Mouse (Mus musculus) midbrain, embryonic 15.5 days (tissue): ENCODE measurements around the gene Sec14l3. TPM values are rescaled to one million over a fixed set of nuclear protein-coding genes. Genes with fewer than 3 reads are reported as not detected.
"Not testable (repeated sequence)": the region's sequence is repeated elsewhere in the genome, so short reads cannot be mapped to it uniquely, and the experiment has no call there.

Experiments used
- ATAC-seq: fragments of 200-750 bp; cut with Nextera tagmentation; replicated peaks from 2 replicates; pipeline ENCODE4 v1.8.0; 2017; ENCODE audit warnings: moderate TSS enrichment
- H3K27ac ChIP-seq: fragments of 300-500 bp; sonication (generic); 2 replicates; pipeline ENCODE4 v1.5.1; 2015; ENCODE audit warnings: mild to moderate bottlenecking, inconsistent platforms
- H3K27me3 ChIP-seq: fragments of 300-500 bp; sonication (generic); replicated peaks from 2 replicates; pipeline ENCODE4 v1.6.1; 2015; ENCODE audit warnings: inconsistent platforms
- H3K36me3 ChIP-seq: fragments of 300-500 bp; sonication (generic); replicated peaks from 2 replicates; pipeline ENCODE4 v1.6.1; 2015; ENCODE audit warnings: inconsistent platforms
- H3K4me1 ChIP-seq: fragments of 300-500 bp; sonication (generic); 2 replicates; pipeline ENCODE4 v1.6.1; 2015; ENCODE audit warnings: inconsistent platforms
- H3K4me2 ChIP-seq: fragments of 300-500 bp; sonication (generic); 2 replicates; pipeline ENCODE4 v1.6.1; 2015; ENCODE audit warnings: inconsistent platforms, mild to moderate bottlenecking, moderate library complexity
- H3K4me3 ChIP-seq: fragments of 300-500 bp; sonication (generic); 2 replicates; pipeline ENCODE4 v1.5.1; 2015; ENCODE audit warnings: mild to moderate bottlenecking, inconsistent platforms
- H3K9ac ChIP-seq: fragments of 300-500 bp; sonication (generic); 2 replicates; pipeline ENCODE4 v1.6.1; 2015; ENCODE audit warnings: mild to moderate bottlenecking, inconsistent platforms
- H3K9me3 ChIP-seq: fragments of 300-500 bp; sonication (generic); 2 replicates; pipeline ENCODE4 v1.6.1; 2016; ENCODE audit warnings: inconsistent platforms
- WGBS: fragments of 180-500 bp; shearing (Covaris S2); methylation state at CpG from one replicate; pipeline ENCODE4 v1.1.7; 2015; ENCODE audit warnings: mixed read lengths; 5-methylcytosine and 5-hydroxymethylcytosine counted together
- polyA plus RNA-seq: library from polyadenylated mRNA; unstranded; fragments of >200 nt; fragmentation: Nextera tagmentation; extraction: Ambion mirVana; gene quantifications from 2 replicates; pipeline ENCODE4 v1.2.1, GENCODE M21; 2015

Gene Sec14l3
- polyA plus RNA-seq, 1 experiment from 2014 or later: 1.4 TPM

- peaks cover 32% of the 10 kb centered on the region for H3K4me1 ChIP-seq
- H3K27ac ChIP-seq: peak overlapping the region; percentile 89
- peak overlapping the region; percentile 70 for H3K9ac ChIP-seq
- peak; percentile 57 for ATAC-seq
- H3K4me2 ChIP-seq: peak overlapping the region; percentile 84
- H3K4me3 ChIP-seq: peak overlapping the region; percentile 56
- H3K9me3 ChIP-seq: no peaks in the 10 kb centered on the region
- no peaks in the 10 kb centered on the region for H3K27me3 ChIP-seq
- H3K36me3 ChIP-seq: no peaks in the 10 kb centered on the region
- WGBS: 28% methylated on average over 10 of the region's 10 CpGs
These were observed 32.5 kb downstream of the Sec14l3 start for GRCm38 (mm10) chr11:4097091-4097621.

GRCm38 (mm10) chr11:4098120-4098519 lies 33.5 kb downstream of the Sec14l3 start:
- Histone ChIP-seq H3K4me3 (no peak overlapping the region), H3K9ac (no peak overlapping the region), H3K9me3 (no peaks in the 10 kb centered on the region), H3K4me2 (no peak overlapping the region), H3K4me1 (peaks cover 32% of the 10 kb centered on the region), H3K27ac (no peak overlapping the region), H3K36me3 (peaks cover 4% of the 10 kb centered on the region; the same call in 1 of the 2 replicates), H3K27me3 (no peaks in the 10 kb centered on the region)
- WGBS: 70% methylated on average over 8 of the region's 8 CpGs
- no peak for ATAC-seq

GRCm38 (mm10) chr11:4098816-4099215 lies 34.2 kb downstream of the Sec14l3 start:
- no peak overlapping the region for H3K4me3 ChIP-seq
- H3K9me3 ChIP-seq: no peaks in the 10 kb centered on the region
- WGBS: 69% methylated on average over 7 of the region's 7 CpGs
- no peak overlapping the region for H3K4me2 ChIP-seq
- H3K4me1 ChIP-seq: peaks cover 32% of the 10 kb centered on the region
- no peaks in the 10 kb centered on the region for H3K27me3 ChIP-seq
- H3K27ac ChIP-seq: no peak overlapping the region
- H3K9ac ChIP-seq: no peak overlapping the region
- peaks cover 4% of the 10 kb centered on the region; the same call in 1 of the 2 replicates for H3K36me3 ChIP-seq
- no peak for ATAC-seq

- no peak for ATAC-seq
- peaks cover 4% of the 10 kb centered on the region; the same call in 1 of the 2 replicates for H3K36me3 ChIP-seq
- 62% methylated on average over 3 of the region's 3 CpGs for WGBS
- H3K9me3 ChIP-seq: no peaks in the 10 kb centered on the region
- no peak overlapping the region for H3K9ac ChIP-seq
- no peak overlapping the region for H3K27ac ChIP-seq
- peaks cover 29% of the 10 kb centered on the region for H3K4me1 ChIP-seq
- H3K27me3 ChIP-seq: no peaks in the 10 kb centered on the region
- no peak overlapping the region for H3K4me2 ChIP-seq
- no peak overlapping the region for H3K4me3 ChIP-seq
These were observed 34.8 kb downstream of the Sec14l3 start for GRCm38 (mm10) chr11:4099447-4099846.

- no peaks in the 10 kb centered on the region for H3K27me3 ChIP-seq
- peaks cover 4% of the 10 kb centered on the region; the same call in 1 of the 2 replicates for H3K36me3 ChIP-seq
- no peak for ATAC-seq
- H3K9me3 ChIP-seq: no peaks in the 10 kb centered on the region
- H3K9ac ChIP-seq: no peak overlapping the region
- H3K4me3 ChIP-seq: no peak overlapping the region
- 85% methylated on average over 5 of the region's 5 CpGs for WGBS
- no peak overlapping the region for H3K27ac ChIP-seq
- peaks cover 11% of the 10 kb centered on the region for H3K4me1 ChIP-seq
- H3K4me2 ChIP-seq: no peak overlapping the region
These were observed 37.2 kb downstream of the Sec14l3 start for GRCm38 (mm10) chr11:4101851-4102250.

- H3K4me3 ChIP-seq: no peak overlapping the region
- no peaks in the 10 kb centered on the region for H3K27me3 ChIP-seq
- H3K36me3 ChIP-seq: peaks cover 4% of the 10 kb centered on the region; the same call in 1 of the 2 replicates
- ATAC-seq: no peak
- no peak overlapping the region for H3K9ac ChIP-seq
- 87% methylated on average over 14 of the region's 14 CpGs for WGBS
- H3K9me3 ChIP-seq: no peaks in the 10 kb centered on the region
- no peak overlapping the region for H3K27ac ChIP-seq
- no peaks in the 10 kb centered on the region for H3K4me1 ChIP-seq
- no peak overlapping the region for H3K4me2 ChIP-seq
These were observed 38.9 kb downstream of the Sec14l3 start for GRCm38 (mm10) chr11:4103522-4103921.

- Histone ChIP-seq H3K27ac (no peak overlapping the region), H3K27me3 (no peaks in the 10 kb centered on the region), H3K9me3 (no peaks in the 10 kb centered on the region), H3K4me1 (no peaks in the 10 kb centered on the region), H3K36me3 (peaks cover 4% of the 10 kb centered on the region; the same call in 1 of the 2 replicates), H3K4me2 (no peak overlapping the region), H3K9ac (no peak overlapping the region), H3K4me3 (no peak overlapping the region)
- no peak for ATAC-seq
- 85% methylated on average over 5 of the region's 5 CpGs for WGBS
These were observed 40.3 kb downstream of the Sec14l3 start for GRCm38 (mm10) chr11:4104989-4105388.

- H3K27me3 ChIP-seq: no peaks in the 10 kb centered on the region
- H3K9me3 ChIP-seq: no peaks in the 10 kb centered on the region
- H3K36me3 ChIP-seq: peaks cover 4% of the 10 kb centered on the region; the same call in 1 of the 2 replicates
- no peak overlapping the region for H3K4me3 ChIP-seq
- no peaks in the 10 kb centered on the region for H3K4me1 ChIP-seq
- ATAC-seq: no peak
- no peak overlapping the region for H3K27ac ChIP-seq
- no peak overlapping the region for H3K9ac ChIP-seq
- H3K4me2 ChIP-seq: no peak overlapping the region
- WGBS: 84% methylated on average over 6 of the region's 6 CpGs
These were observed 40.8 kb downstream of the Sec14l3 start for GRCm38 (mm10) chr11:4105444-4105843.

- H3K4me1 ChIP-seq, H3K36me3 ChIP-seq, H3K9me3 ChIP-seq, H3K9ac ChIP-seq, H3K27me3 ChIP-seq, H3K27ac ChIP-seq, H3K4me2 ChIP-seq, H3K4me3 ChIP-seq, ATAC-seq: not testable (repeated sequence)
- WGBS: 94% methylated on average over 6 of the region's 6 CpGs
These were observed 43.3 kb downstream of the Sec14l3 start for GRCm38 (mm10) chr11:4107901-4108300.

GRCm38 (mm10) chr11:4108691-4109090 lies 44.0 kb downstream of the Sec14l3 start:
- H3K4me1 ChIP-seq: no peaks in the 10 kb centered on the region
- no peak overlapping the region for H3K4me2 ChIP-seq
- ATAC-seq: no peak
- WGBS: 85% methylated on average over 7 of the region's 7 CpGs
- H3K27ac ChIP-seq: no peak overlapping the region
- no peak overlapping the region for H3K9ac ChIP-seq
- no peaks in the 10 kb centered on the region for H3K27me3 ChIP-seq
- H3K4me3 ChIP-seq: no peak overlapping the region
- no peaks in the 10 kb centered on the region for H3K9me3 ChIP-seq
- no peaks in the 10 kb centered on the region for H3K36me3 ChIP-seq

- no peak for ATAC-seq
- 89% methylated on average over 4 of the region's 4 CpGs for WGBS
- no peaks in the 10 kb centered on the region for H3K9me3 ChIP-seq
These were observed 47.4 kb downstream of the Sec14l3 start for GRCm38 (mm10) chr11:4112033-4112432.

GRCm38 (mm10) chr11:4112861-4113260 lies 48.2 kb downstream of the Sec14l3 start:
- 90% methylated on average over 6 of the region's 6 CpGs for WGBS
- Histone ChIP-seq H3K9me3 (no peaks in the 10 kb centered on the region), H3K9ac (no peak overlapping the region), H3K27ac (no peak overlapping the region), H3K4me2 (no peak overlapping the region), H3K36me3 (no peaks in the 10 kb centered on the region), H3K27me3 (no peaks in the 10 kb centered on the region), H3K4me1 (peaks cover 16% of the 10 kb centered on the region; the same call in 1 of the 2 replicates), H3K4me3 (no peak overlapping the region)
- no peak for ATAC-seq

More at GRCm38 (mm10) chr11:4112033-4112432, 47.4 kb downstream of the Sec14l3 start:
- Histone ChIP-seq H3K27ac (no peak overlapping the region), H3K4me2 (no peak overlapping the region), H3K9ac (no peak overlapping the region), H3K36me3 (no peaks in the 10 kb centered on the region), H3K27me3 (no peaks in the 10 kb centered on the region), H3K4me1 (0 out of 2 replicates have a peak, but pooled peaks cover 8% of the 10 kb centered on the region), H3K4me3 (no peak overlapping the region)

GRCm38 (mm10) chr11:4113496-4113895 lies 48.9 kb downstream of the Sec14l3 start:
- Histone ChIP-seq H3K36me3 (no peaks in the 10 kb centered on the region), H3K4me3 (no peak overlapping the region), H3K27me3 (no peaks in the 10 kb centered on the region), H3K4me2 (no peak overlapping the region), H3K9ac (no peak overlapping the region), H3K4me1 (peaks cover 22% of the 10 kb centered on the region; the same call in 1 of the 2 replicates), H3K9me3 (no peaks in the 10 kb centered on the region), H3K27ac (no peak overlapping the region)
- ATAC-seq: no peak
- WGBS: 88% methylated on average over 4 of the region's 4 CpGs
